Comparison of ENCODE assay signal across 9 mouse cellular contexts in genomic region chrX:7604004-7604403, GRCm38 (mm10). TPM values are rescaled to one million over a fixed set of nuclear protein-coding genes. Genes with fewer than 3 reads are reported as not detected.
DNase-seq lines count a peak whose midpoint lies in the region; ATAC-seq and TF ChIP-seq lines count a peak whose summit lies in the region.
"Had no signal": no experiment of that assay in that cellular context is flagged by ENCODE, and none has a peak within 500 bp of the region (broad histone marks: within the 10 kb centered on the region; RNA-seq: fewer than 3 reads in every experiment).

No protein-coding gene starts in this region.

- H3K4me3 ChIP-seq in heart, embryonic 15.5 days = peak overlapping the region; percentile 61; the same call in 1 of the 2 replicates
- H3K4me3 ChIP-seq in heart, embryonic 12.5 days = no peak overlapping the region
- H3K4me3 ChIP-seq in midbrain, embryonic 13.5 days (replicated peaks) = no peak overlapping the region
- no peak overlapping the region for H3K4me3 ChIP-seq in midbrain, embryonic 11.5 days (ENCODE audit: low read depth, low read length)
- H3K4me3 ChIP-seq in limb, embryonic 14.5 days (replicated peaks; ENCODE audit: low read length) = no peak overlapping the region
- H3K4me3 ChIP-seq in stomach, embryonic 16.5 days (replicated peaks; ENCODE audit: low read length) = no peak overlapping the region

- TF ChIP-seq POLR2A in limb, embryonic 14.5 days (IDR thresholded peaks at IDR 0.05; ENCODE audit: borderline replicate concordance, extremely low read depth, insufficient read depth, insufficient read length) = no peak

- H3K27me3 ChIP-seq in heart, embryonic 15.5 days = no peaks in the 10 kb centered on the region
- peaks cover 6% of the 10 kb centered on the region; the same call in 1 of the 2 replicates for H3K27me3 ChIP-seq in heart, embryonic 12.5 days (replicated peaks)
- no peaks in the 10 kb centered on the region for H3K27me3 ChIP-seq in midbrain, embryonic 13.5 days
- no peaks in the 10 kb centered on the region for H3K27me3 ChIP-seq in midbrain, embryonic 11.5 days (ENCODE audit: control insufficient read depth, insufficient read depth, low read length)
- no peaks in the 10 kb centered on the region for H3K27me3 ChIP-seq in limb, embryonic 14.5 days (ENCODE audit: control insufficient read depth, insufficient read depth, low read length)
- no peaks in the 10 kb centered on the region for H3K27me3 ChIP-seq in stomach, embryonic 16.5 days (ENCODE audit: control insufficient read depth, insufficient read depth, low read length)

- 77% methylated on average over 7 of the region's 7 CpGs for WGBS in heart, embryonic 15.5 days
- 86% methylated on average over 7 of the region's 7 CpGs for WGBS in heart, embryonic 12.5 days
- 79% methylated on average over 7 of the region's 7 CpGs for WGBS in midbrain, embryonic 13.5 days
- 91% methylated on average over 7 of the region's 7 CpGs for WGBS in midbrain, embryonic 11.5 days
- WGBS in limb, embryonic 14.5 days = 87% methylated on average over 7 of the region's 7 CpGs
- WGBS in stomach, embryonic 16.5 days = 88% methylated on average over 7 of the region's 7 CpGs

- H3K4me2 ChIP-seq in heart, embryonic 15.5 days = no peak overlapping the region; the same call in 1 of the 2 replicates
- H3K4me2 ChIP-seq in heart, embryonic 12.5 days = no peak overlapping the region
- H3K4me2 ChIP-seq in midbrain, embryonic 13.5 days (replicated peaks) = peak overlapping the region; percentile 52
- no peak overlapping the region for H3K4me2 ChIP-seq in midbrain, embryonic 11.5 days
- peak overlapping the region; percentile 53; the same call in 1 of the 2 replicates for H3K4me2 ChIP-seq in limb, embryonic 14.5 days (replicated peaks; ENCODE audit: low read depth, low read length, severe bottlenecking)
- H3K4me2 ChIP-seq in stomach, embryonic 16.5 days (ENCODE audit: low read depth, low read length) = peak overlapping the region; percentile 55

- no peaks in the 10 kb centered on the region for H3K9me3 ChIP-seq in heart, embryonic 15.5 days (replicated peaks)
- H3K9me3 ChIP-seq in heart, embryonic 12.5 days (replicated peaks) = no peaks in the 10 kb centered on the region
- no peaks in the 10 kb centered on the region; the same call in 1 of the 2 replicates for H3K9me3 ChIP-seq in midbrain, embryonic 13.5 days
- no peaks in the 10 kb centered on the region for H3K9me3 ChIP-seq in midbrain, embryonic 11.5 days (ENCODE audit: control insufficient read depth, low read length)
- H3K9me3 ChIP-seq in limb, embryonic 14.5 days (ENCODE audit: control insufficient read depth, low read length) = no peaks in the 10 kb centered on the region
- H3K9me3 ChIP-seq in stomach, embryonic 16.5 days (replicated peaks; ENCODE audit: control insufficient read depth, low read length) = no peaks in the 10 kb centered on the region

- peaks cover 4% of the 10 kb centered on the region; the same call in 1 of the 2 replicates for H3K4me1 ChIP-seq in heart, embryonic 15.5 days (replicated peaks)
- H3K4me1 ChIP-seq in heart, embryonic 12.5 days (replicated peaks) = 0 out of 2 replicates have a peak, but pooled peaks cover 6% of the 10 kb centered on the region
- peaks cover 10% of the 10 kb centered on the region for H3K4me1 ChIP-seq in midbrain, embryonic 13.5 days (replicated peaks)
- no peaks in the 10 kb centered on the region for H3K4me1 ChIP-seq in midbrain, embryonic 11.5 days (ENCODE audit: control insufficient read depth, insufficient read depth, low read length)
- H3K4me1 ChIP-seq in limb, embryonic 14.5 days (ENCODE audit: control insufficient read depth, insufficient read depth, low read length) = no peaks in the 10 kb centered on the region
- H3K4me1 ChIP-seq in stomach, embryonic 16.5 days (ENCODE audit: control insufficient read depth, insufficient read depth, low read length) = no peaks in the 10 kb centered on the region

- H3K36me3 ChIP-seq in heart, embryonic 15.5 days = no peaks in the 10 kb centered on the region
- peaks cover 4% of the 10 kb centered on the region; the same call in 1 of the 2 replicates for H3K36me3 ChIP-seq in heart, embryonic 12.5 days
- peaks cover 3% of the 10 kb centered on the region; the same call in 1 of the 2 replicates for H3K36me3 ChIP-seq in midbrain, embryonic 13.5 days
- no peaks in the 10 kb centered on the region for H3K36me3 ChIP-seq in midbrain, embryonic 11.5 days (ENCODE audit: control insufficient read depth, insufficient read depth, low read length)
- H3K36me3 ChIP-seq in limb, embryonic 14.5 days (ENCODE audit: control insufficient read depth, insufficient read depth, low read length) = peaks cover 5% of the 10 kb centered on the region; the same call in 1 of the 2 replicates
- peaks cover 3% of the 10 kb centered on the region; the same call in 1 of the 2 replicates for H3K36me3 ChIP-seq in stomach, embryonic 16.5 days (ENCODE audit: control insufficient read depth, insufficient read depth, low read length)

- no peak for ATAC-seq in heart, embryonic 15.5 days (replicated peaks; ENCODE audit: insufficient number of reproducible peaks, insufficient read depth, low FRiP score, low read depth)
- no peak for ATAC-seq in heart, embryonic 12.5 days (ENCODE audit: insufficient number of reproducible peaks, low FRiP score)
- no peak for ATAC-seq in midbrain, embryonic 13.5 days
- no peak for ATAC-seq in midbrain, embryonic 11.5 days (ENCODE audit: low FRiP score)
- no peak for ATAC-seq in limb, embryonic 14.5 days (ENCODE audit: low FRiP score, low read depth)
- ATAC-seq in stomach, embryonic 16.5 days (ENCODE audit: insufficient read depth, low FRiP score) = no peak
- ATAC-seq in erythroid progenitor cell, adult 5-6 weeks (replicated peaks; ENCODE audit: low FRiP score, poor library complexity, severe bottlenecking) = no peak

- H3K9ac ChIP-seq in heart, embryonic 15.5 days = no peak overlapping the region
- no peak overlapping the region for H3K9ac ChIP-seq in heart, embryonic 12.5 days
- no peak overlapping the region for H3K9ac ChIP-seq in midbrain, embryonic 13.5 days (replicated peaks)
- no peak overlapping the region for H3K9ac ChIP-seq in midbrain, embryonic 11.5 days (ENCODE audit: low read length)
- no peak overlapping the region for H3K9ac ChIP-seq in limb, embryonic 14.5 days (ENCODE audit: low read depth, low read length, severe bottlenecking)
- H3K9ac ChIP-seq in stomach, embryonic 16.5 days (ENCODE audit: low read length) = no peak overlapping the region

- DNase-seq in midbrain, embryonic 11.5 days (ENCODE audit: low spot score, missing footprints) = no peak
- no peak for DNase-seq in limb, embryonic 14.5 days (ENCODE audit: low spot score)
- DNase-seq in spleen, postnatal 10 days (ENCODE audit: low spot score in 2 of 2) = no peak

- H3K27ac ChIP-seq in heart, embryonic 15.5 days = no peak overlapping the region
- H3K27ac ChIP-seq in heart, embryonic 12.5 days (ENCODE audit: poor library complexity, severe bottlenecking) = no peak overlapping the region
- H3K27ac ChIP-seq in midbrain, embryonic 13.5 days = no peak overlapping the region
- no peak overlapping the region for H3K27ac ChIP-seq in midbrain, embryonic 11.5 days (ENCODE audit: low read depth, low read length)
- no peak overlapping the region for H3K27ac ChIP-seq in limb, embryonic 14.5 days (replicated peaks; ENCODE audit: low read depth, low read length)
- H3K27ac ChIP-seq in stomach, embryonic 16.5 days (ENCODE audit: low read length) = no peak overlapping the region

RNA-seq across cellular contexts. Expression of gene Ccdc22, which starts 1.3 kb away (rescaled TPM):
- polyA plus RNA-seq in heart, embryonic 15.5 days (2015; fragmentation: Nextera tagmentation; extraction: Ambion mirVana) = 16.4 and 21.4 TPM in 2 replicates
- polyA plus RNA-seq in heart, embryonic 12.5 days (2016; fragmentation: Nextera tagmentation; extraction: Ambion mirVana) = 19.4 and 20.2 TPM in 2 replicates
- 30.4 and 30.8 TPM in 2 replicates for polyA plus RNA-seq in midbrain, embryonic 13.5 days (2015; fragmentation: Nextera tagmentation; extraction: Ambion mirVana)
- 22.8 and 27.2 TPM in 2 replicates for polyA plus RNA-seq in midbrain, embryonic 11.5 days (2014; fragmentation: Nextera tagmentation; extraction: Ambion mirVana)
- polyA plus RNA-seq in limb, embryonic 14.5 days (2012; rRNA removed) = 23.5 and 26.8 TPM in 2 replicates
- 27.1 and 27.2 TPM in 2 replicates for polyA plus RNA-seq in limb, embryonic 14.5 days (2014; fragmentation: Nextera tagmentation; extraction: Ambion mirVana)
- polyA plus RNA-seq in stomach, embryonic 16.5 days (2015; fragmentation: Nextera tagmentation; extraction: Ambion mirVana) = 28.5 and 29.6 TPM in 2 replicates
- total RNA-seq in erythroid progenitor cell, adult 5-6 weeks (2015; ENCODE audit: low replicate concordance) = 8.6 and 9.2 TPM in 2 replicates
- 12.0 and 17.3 TPM in 2 replicates for total RNA-seq in erythroid progenitor cell, adult 5-6 weeks (2017; ENCODE audit: low replicate concordance)

RNA-seq across cellular contexts. Expression of gene Cacna1f, which starts 2.9 kb away (rescaled TPM):
- polyA plus RNA-seq in heart, embryonic 15.5 days (2015; fragmentation: Nextera tagmentation; extraction: Ambion mirVana) = not detected in 2 replicates
- not detected in 2 replicates for polyA plus RNA-seq in heart, embryonic 12.5 days (2016; fragmentation: Nextera tagmentation; extraction: Ambion mirVana)
- 0.17 TPM in 1 of 2 replicates, not detected in the other for polyA plus RNA-seq in midbrain, embryonic 13.5 days (2015; fragmentation: Nextera tagmentation; extraction: Ambion mirVana)
- 0.06 TPM in 1 of 2 replicates, not detected in the other for polyA plus RNA-seq in midbrain, embryonic 11.5 days (2014; fragmentation: Nextera tagmentation; extraction: Ambion mirVana)
- polyA plus RNA-seq in limb, embryonic 14.5 days (2012; rRNA removed) = 0.04 TPM in 1 of 2 replicates, not detected in the other
- polyA plus RNA-seq in limb, embryonic 14.5 days (2014; fragmentation: Nextera tagmentation; extraction: Ambion mirVana) = 0.04 TPM in 2 replicates
- 0.05 TPM in 1 of 2 replicates, not detected in the other for polyA plus RNA-seq in stomach, embryonic 16.5 days (2015; fragmentation: Nextera tagmentation; extraction: Ambion mirVana)
- not detected in 2 replicates for total RNA-seq in erythroid progenitor cell, adult 5-6 weeks (2015; ENCODE audit: low replicate concordance)
- total RNA-seq in erythroid progenitor cell, adult 5-6 weeks (2017; ENCODE audit: low replicate concordance) = not detected in 2 replicates
- total RNA-seq: gastrocnemius, postnatal 4 days had no signal

RNA-seq across cellular contexts. Expression of gene Ppp1r3f, which starts 29.9 kb away (rescaled TPM):
- polyA plus RNA-seq in heart, embryonic 15.5 days (2015; fragmentation: Nextera tagmentation; extraction: Ambion mirVana) = 1.7 and 2.0 TPM in 2 replicates
- polyA plus RNA-seq in heart, embryonic 12.5 days (2016; fragmentation: Nextera tagmentation; extraction: Ambion mirVana) = 2.9 and 3.2 TPM in 2 replicates
- 4.3 and 5.1 TPM in 2 replicates for polyA plus RNA-seq in midbrain, embryonic 13.5 days (2015; fragmentation: Nextera tagmentation; extraction: Ambion mirVana)
- polyA plus RNA-seq in midbrain, embryonic 11.5 days (2014; fragmentation: Nextera tagmentation; extraction: Ambion mirVana) = 1.8 and 2.0 TPM in 2 replicates
- polyA plus RNA-seq in limb, embryonic 14.5 days (2012; rRNA removed) = 6.0 and 6.4 TPM in 2 replicates
- 1.4 and 1.5 TPM in 2 replicates for polyA plus RNA-seq in limb, embryonic 14.5 days (2014; fragmentation: Nextera tagmentation; extraction: Ambion mirVana)
- polyA plus RNA-seq in stomach, embryonic 16.5 days (2015; fragmentation: Nextera tagmentation; extraction: Ambion mirVana) = 0.89 and 1.4 TPM in 2 replicates
- total RNA-seq in erythroid progenitor cell, adult 5-6 weeks (2015; ENCODE audit: low replicate concordance) = 10.1 TPM in 1 of 2 replicates, not detected in the other
- total RNA-seq in erythroid progenitor cell, adult 5-6 weeks (2017; ENCODE audit: low replicate concordance) = 0.26 TPM in 1 of 2 replicates, not detected in the other

RNA-seq across cellular contexts. Expression of gene Foxp3, which starts 30.6 kb away (rescaled TPM):
- 0.18 TPM in 1 of 2 replicates, not detected in the other for polyA plus RNA-seq in heart, embryonic 15.5 days (2015; fragmentation: Nextera tagmentation; extraction: Ambion mirVana)
- 0.10 TPM in 1 of 2 replicates, not detected in the other for polyA plus RNA-seq in heart, embryonic 12.5 days (2016; fragmentation: Nextera tagmentation; extraction: Ambion mirVana)
- polyA plus RNA-seq in midbrain, embryonic 13.5 days (2015; fragmentation: Nextera tagmentation; extraction: Ambion mirVana) = 0.11 and 0.30 TPM in 2 replicates
- polyA plus RNA-seq in midbrain, embryonic 11.5 days (2014; fragmentation: Nextera tagmentation; extraction: Ambion mirVana) = 0.04 and 0.30 TPM in 2 replicates
- polyA plus RNA-seq in limb, embryonic 14.5 days (2012; rRNA removed) = 0.03 and 0.04 TPM in 2 replicates
- polyA plus RNA-seq in limb, embryonic 14.5 days (2014; fragmentation: Nextera tagmentation; extraction: Ambion mirVana) = not detected in 2 replicates
- 0.16 TPM in 1 of 2 replicates, not detected in the other for polyA plus RNA-seq in stomach, embryonic 16.5 days (2015; fragmentation: Nextera tagmentation; extraction: Ambion mirVana)
- total RNA-seq in erythroid progenitor cell, adult 5-6 weeks (2015; ENCODE audit: low replicate concordance) = 2.2 and 3.8 TPM in 2 replicates
- not detected in 2 replicates for total RNA-seq in erythroid progenitor cell, adult 5-6 weeks (2017; ENCODE audit: low replicate concordance)

RNA-seq across cellular contexts. Expression of gene Syp, which starts 34.3 kb away (rescaled TPM):
- polyA plus RNA-seq in heart, embryonic 15.5 days (2015; fragmentation: Nextera tagmentation; extraction: Ambion mirVana) = 0.64 and 2.8 TPM in 2 replicates
- 0.63 and 0.94 TPM in 2 replicates for polyA plus RNA-seq in heart, embryonic 12.5 days (2016; fragmentation: Nextera tagmentation; extraction: Ambion mirVana)
- 87.9 and 88.4 TPM in 2 replicates for polyA plus RNA-seq in midbrain, embryonic 13.5 days (2015; fragmentation: Nextera tagmentation; extraction: Ambion mirVana)
- 10.3 and 10.9 TPM in 2 replicates for polyA plus RNA-seq in midbrain, embryonic 11.5 days (2014; fragmentation: Nextera tagmentation; extraction: Ambion mirVana)
- polyA plus RNA-seq in limb, embryonic 14.5 days (2012; rRNA removed) = 2.0 and 2.1 TPM in 2 replicates
- 0.51 and 0.72 TPM in 2 replicates for polyA plus RNA-seq in limb, embryonic 14.5 days (2014; fragmentation: Nextera tagmentation; extraction: Ambion mirVana)
- 9.8 and 10.3 TPM in 2 replicates for polyA plus RNA-seq in stomach, embryonic 16.5 days (2015; fragmentation: Nextera tagmentation; extraction: Ambion mirVana)
- total RNA-seq in erythroid progenitor cell, adult 5-6 weeks (2015; ENCODE audit: low replicate concordance) = not detected in 2 replicates
- total RNA-seq in erythroid progenitor cell, adult 5-6 weeks (2017; ENCODE audit: low replicate concordance) = 0.51 TPM in 1 of 2 replicates, not detected in the other

Comparison
In these comparisons a context has a peak if more than half of its experiments do, and no peak if none do; other contexts are left out.
1. H3K4me2 ChIP-seq: peak in midbrain, embryonic 13.5 days (single experiment), limb, embryonic 14.5 days (single experiment) and stomach, embryonic 16.5 days (single experiment); none in heart, embryonic 15.5 days (single experiment), heart, embryonic 12.5 days (single experiment) and midbrain, embryonic 11.5 days (single experiment).